ENCODE assay signal across 11 mouse cellular contexts in genomic region chr1:194160761-194161461, GRCm38 (mm10).
DNase-seq lines count a peak whose midpoint lies in the region; ATAC-seq lines count a peak whose summit lies in the region.
"Had no signal": no experiment of that assay in that cellular context is flagged by ENCODE, and none has a peak within 500 bp of the region (broad histone marks: within the 10 kb centered on the region; RNA-seq: fewer than 3 reads in every experiment).

No protein-coding gene starts in this region.

- no peaks in the 10 kb centered on the region for H3K36me3 ChIP-seq in forebrain, embryonic 15.5 days
- H3K36me3 ChIP-seq in neural tube, embryonic 13.5 days, result no peaks in the 10 kb centered on the region
- H3K36me3 ChIP-seq: lung, embryonic 15.5 days had no signal

- 11% methylated on average over 8 of the region's 8 CpGs for WGBS in forebrain, embryonic 15.5 days
- WGBS in neural tube, embryonic 13.5 days, result 18% methylated on average over 8 of the region's 8 CpGs

- DNase-seq in frontal cortex, postnatal 36 days (ENCODE audit: low spot score in 2 of 2), result peak; percentile 8 to 12
- DNase-seq in layer of hippocampus, adult 9-11 months, result peak; percentile 60
- DNase-seq in heart, postnatal 14 days, result no peak
- DNase-seq in heart, postnatal 10 days, result no peak
- DNase-seq in adrenal gland, postnatal 36 days, result no peak
- DNase-seq: B cell, adult 2 months had no signal

- H3K27me3 ChIP-seq in forebrain, embryonic 15.5 days, result no peaks in the 10 kb centered on the region
- H3K27me3 ChIP-seq in neural tube, embryonic 13.5 days, result no peaks in the 10 kb centered on the region
- H3K27me3 ChIP-seq: lung, embryonic 15.5 days had no signal

- ATAC-seq in frontal cortex, adult (ENCODE audit: low TSS enrichment), result no peak
- peak; percentile 93 for ATAC-seq in forebrain, embryonic 15.5 days (replicated peaks)
- ATAC-seq in neural tube, embryonic 13.5 days (ENCODE audit: low read depth), result peak; percentile 86
- ATAC-seq: Patski had no signal

- H3K9ac ChIP-seq in forebrain, embryonic 15.5 days (replicated peaks), result no peak overlapping the region
- H3K9ac ChIP-seq in neural tube, embryonic 13.5 days, result no peak overlapping the region
- H3K9ac ChIP-seq: lung, embryonic 15.5 days had no signal

- H3K4me2 ChIP-seq in forebrain, embryonic 15.5 days (replicated peaks), result no peak overlapping the region
- 0 out of 2 replicates have a peak overlapping the region, but pooled peaks have one; percentile 9 for H3K4me2 ChIP-seq in neural tube, embryonic 13.5 days
- H3K4me2 ChIP-seq: lung, embryonic 15.5 days had no signal

- peaks cover 15% of the 10 kb centered on the region for H3K4me1 ChIP-seq in forebrain, embryonic 15.5 days
- H3K4me1 ChIP-seq in neural tube, embryonic 13.5 days (replicated peaks), result peaks cover 8% of the 10 kb centered on the region
- H3K4me1 ChIP-seq: lung, embryonic 15.5 days had no signal

- no peaks in the 10 kb centered on the region for H3K9me3 ChIP-seq in forebrain, embryonic 15.5 days
- H3K9me3 ChIP-seq in neural tube, embryonic 13.5 days, result no peaks in the 10 kb centered on the region
- H3K9me3 ChIP-seq: lung, embryonic 15.5 days had no signal

- intact Hi-C loops in heart, postnatal 14 days (cut with DNase I), result no loop called here
- intact Hi-C loops in heart, postnatal 10 days (cut with DNase I), result no loop called here

- peak overlapping the region; percentile 81 for H3K27ac ChIP-seq in forebrain, embryonic 15.5 days (replicated peaks)
- peak overlapping the region; percentile 81 for H3K27ac ChIP-seq in neural tube, embryonic 13.5 days (replicated peaks)
- H3K27ac ChIP-seq: lung, embryonic 15.5 days had no signal

- no peak overlapping the region for H3K4me3 ChIP-seq in forebrain, embryonic 15.5 days
- no peak overlapping the region for H3K4me3 ChIP-seq in neural tube, embryonic 13.5 days
- H3K4me3 ChIP-seq: lung, embryonic 15.5 days had no signal

Comparison
In these comparisons a context has a peak if more than half of its experiments do, and no peak if none do; other contexts are left out.
1. DNase-seq: peak in frontal cortex, postnatal 36 days (2 of 2) and layer of hippocampus, adult 9-11 months (single experiment); none in heart, postnatal 14 days (0 of 2), heart, postnatal 10 days (0 of 2) and adrenal gland, postnatal 36 days (0 of 2).